Mouse (Mus musculus): ENCODE data around the gene Lmod2. TPM values are rescaled to one million over a fixed set of nuclear protein-coding genes. Genes with fewer than 3 reads are reported as not detected.

Gene Lmod2
- polyA plus RNA-seq (2012; rRNA removed) = 0.16 TPM in 1 of 2 replicates, not detected in the other

DNA sequence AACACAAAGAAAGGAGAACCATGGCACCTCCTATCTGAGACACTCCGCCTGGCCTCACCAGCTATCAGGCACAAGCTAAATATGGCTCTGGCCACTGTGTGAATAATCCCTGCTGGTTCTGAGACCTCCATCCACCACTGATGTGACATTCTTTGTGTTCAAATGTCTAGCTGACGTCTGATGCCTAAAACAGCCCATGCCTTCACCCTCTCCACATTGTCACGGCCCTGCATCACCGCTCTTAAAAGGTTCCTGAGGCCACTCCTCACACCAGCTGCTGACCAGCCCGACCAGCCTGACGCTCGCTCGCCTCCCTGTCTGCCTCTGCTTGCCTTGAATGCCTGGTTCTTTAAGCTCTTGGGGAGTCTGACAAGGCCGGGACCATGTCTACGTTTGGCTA is at the start of gene Lmod2:
Lmod2 (plus strand) TSS at position 263 of the 400 bp plus-strand sequence.
- DNase-seq (ENCODE audit: low read depth) = no peak

DNA sequence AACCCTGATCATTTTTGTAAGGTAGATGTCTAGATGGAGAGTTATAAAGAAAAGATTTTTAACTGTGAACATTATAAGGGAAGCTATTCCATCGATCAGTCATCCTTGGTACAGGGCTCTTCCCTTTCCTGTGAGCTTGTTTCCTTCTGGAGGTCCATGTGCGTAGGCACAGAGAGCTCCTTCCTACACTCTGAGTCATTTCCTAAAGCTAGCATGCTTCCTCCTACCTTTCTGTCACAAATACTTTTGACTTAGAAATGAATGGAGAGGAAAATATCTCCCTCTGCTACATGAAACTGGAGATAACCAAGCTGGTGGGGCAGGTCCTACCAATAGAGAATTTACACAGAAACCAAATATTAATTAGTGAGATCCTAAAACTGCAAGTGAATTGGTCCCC is 47.8 kb upstream of the Lmod2 start:
- no peak for DNase-seq (ENCODE audit: low read depth)

- DNase-seq (ENCODE audit: low read depth) = no peak
These were observed 45.5 kb upstream of the Lmod2 start for GRCm38 (mm10) chr6:24552046-24552445.

DNA sequence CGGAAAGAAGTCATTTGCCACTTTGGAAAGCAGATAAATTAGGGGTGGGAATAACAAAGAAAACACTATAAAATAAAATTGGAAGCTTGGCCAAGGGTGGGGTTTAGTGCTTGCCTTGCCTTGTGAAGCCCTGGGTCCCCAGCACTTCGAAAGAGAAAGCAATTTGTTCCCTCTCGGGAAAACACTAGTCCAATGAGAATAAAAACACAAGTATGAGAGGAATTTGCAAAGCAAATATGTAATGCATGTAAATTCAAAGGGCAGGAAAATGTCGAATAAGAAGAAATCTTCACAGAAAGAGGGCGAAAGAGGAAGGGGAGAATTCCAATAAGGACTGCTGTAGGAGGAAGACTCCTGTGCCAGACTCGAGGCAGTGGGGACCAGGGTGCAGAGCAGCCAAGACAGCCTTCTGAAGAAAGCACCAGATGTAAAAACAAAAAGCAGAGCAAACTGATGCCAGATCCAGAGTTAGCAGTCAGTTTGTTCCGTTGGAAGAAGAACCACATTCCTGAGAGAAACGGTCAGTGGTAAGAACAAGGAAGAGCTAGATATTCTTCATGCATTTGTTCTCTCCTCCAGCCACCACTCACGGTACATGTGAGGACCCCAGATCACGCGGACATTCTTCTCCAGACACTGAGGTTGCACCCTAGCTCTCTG is 43.0 kb upstream of the Lmod2 start:
- DNase-seq (ENCODE audit: low read depth) = no peak

DNA sequence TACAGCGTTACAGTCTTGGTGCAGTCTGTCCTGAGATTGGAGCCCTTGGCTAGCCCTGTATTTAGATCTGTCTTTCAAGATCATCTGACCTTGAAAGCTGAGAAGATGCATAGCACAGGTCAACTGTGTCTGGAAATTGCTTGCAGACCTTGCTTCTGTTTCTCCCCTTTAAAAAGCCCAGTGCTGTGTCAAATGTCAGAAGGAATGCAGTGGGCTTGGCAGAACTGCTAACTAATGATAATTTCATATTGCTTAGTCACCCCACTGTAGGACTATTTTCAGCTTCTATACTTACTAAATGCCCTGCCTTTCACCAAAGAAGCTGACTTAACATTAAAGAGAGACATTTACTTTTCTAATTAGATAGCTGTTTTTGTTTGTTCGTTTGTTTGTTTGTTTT is 42.1 kb upstream of the Lmod2 start:
- no peak for DNase-seq (ENCODE audit: low read depth)

- DNase-seq (ENCODE audit: low read depth) = no peak
These were observed 33.5 kb upstream of the Lmod2 start for GRCm38 (mm10) chr6:24564081-24564480.

DNA sequence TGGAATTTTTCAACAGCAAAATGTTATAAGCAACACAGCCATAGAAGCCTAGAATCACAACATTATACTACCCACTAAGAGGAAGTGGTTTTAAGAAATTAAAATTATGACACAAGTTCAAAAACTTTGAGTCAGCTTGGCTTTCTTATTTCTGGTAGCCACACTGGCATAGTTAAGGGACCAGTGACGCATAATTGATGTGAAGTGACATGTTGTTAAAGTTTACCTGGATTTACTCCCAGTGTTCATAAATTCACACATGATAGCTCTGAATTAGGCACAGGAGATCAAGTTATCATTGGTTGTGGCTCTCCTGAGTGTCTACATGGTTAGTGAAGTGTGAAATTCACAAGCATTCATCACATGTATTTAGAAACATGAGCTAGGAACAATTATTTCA is 32.7 kb upstream of the Lmod2 start:
- no peak for DNase-seq (ENCODE audit: low read depth)

- no peak for DNase-seq (ENCODE audit: low read depth)
These were observed 28.6 kb upstream of the Lmod2 start for GRCm38 (mm10) chr6:24568963-24569362.

GRCm38 (mm10) chr6:24569711-24570110 is 27.9 kb upstream of the Lmod2 start:
- DNase-seq (ENCODE audit: low read depth) = no peak

GRCm38 (mm10) chr6:24570278-24570677 is 27.3 kb upstream of the Lmod2 start:
- DNase-seq (ENCODE audit: low read depth) = no peak

DNA sequence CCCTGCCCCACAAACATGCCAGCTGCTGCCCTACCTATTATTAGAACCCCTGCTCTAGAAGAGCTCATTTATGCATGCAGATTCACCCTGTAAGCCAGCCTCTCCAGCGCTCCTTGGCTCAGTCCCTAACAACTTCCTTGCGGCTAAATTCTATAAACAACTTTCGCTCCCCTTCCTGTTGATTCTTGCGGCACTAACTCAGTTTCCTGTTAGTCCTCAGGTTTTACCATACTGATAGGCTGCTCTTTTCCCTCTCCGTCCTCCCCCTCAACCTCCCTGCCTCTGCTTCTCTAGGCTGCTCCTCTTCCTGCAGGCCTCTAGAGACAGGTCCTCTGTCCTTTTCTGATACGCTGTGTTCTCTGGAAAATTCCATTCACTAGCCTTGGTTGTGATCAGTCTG is 26.4 kb upstream of the Lmod2 start:
- DNase-seq (ENCODE audit: low read depth) = no peak

GRCm38 (mm10) chr6:24572431-24572830 is 25.1 kb upstream of the Lmod2 start:
- DNase-seq (ENCODE audit: low read depth) = no peak

DNA sequence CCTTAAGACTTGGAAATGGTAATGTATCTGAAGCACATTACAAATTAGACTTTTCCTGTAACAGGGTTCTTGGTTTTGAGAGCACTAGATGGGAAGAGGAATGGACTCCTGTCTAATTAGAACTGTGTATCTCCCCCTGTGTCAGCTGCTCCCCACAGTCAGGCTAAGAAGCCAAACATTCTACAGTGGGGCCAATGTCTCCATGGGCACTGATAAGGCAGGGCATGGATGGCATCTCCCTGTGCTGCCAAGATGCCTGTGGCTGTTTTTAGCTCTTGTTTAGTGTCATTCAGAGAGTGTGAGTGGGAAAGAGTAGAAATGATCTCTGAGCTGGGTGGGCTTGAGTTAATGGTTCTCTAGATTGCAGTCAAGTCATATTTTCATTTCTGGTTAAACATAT is 24.2 kb upstream of the Lmod2 start:
- no peak for DNase-seq (ENCODE audit: low read depth)

- no peak for DNase-seq (ENCODE audit: low read depth)
These were observed 14.1 kb upstream of the Lmod2 start for GRCm38 (mm10) chr6:24583456-24583855.

DNA sequence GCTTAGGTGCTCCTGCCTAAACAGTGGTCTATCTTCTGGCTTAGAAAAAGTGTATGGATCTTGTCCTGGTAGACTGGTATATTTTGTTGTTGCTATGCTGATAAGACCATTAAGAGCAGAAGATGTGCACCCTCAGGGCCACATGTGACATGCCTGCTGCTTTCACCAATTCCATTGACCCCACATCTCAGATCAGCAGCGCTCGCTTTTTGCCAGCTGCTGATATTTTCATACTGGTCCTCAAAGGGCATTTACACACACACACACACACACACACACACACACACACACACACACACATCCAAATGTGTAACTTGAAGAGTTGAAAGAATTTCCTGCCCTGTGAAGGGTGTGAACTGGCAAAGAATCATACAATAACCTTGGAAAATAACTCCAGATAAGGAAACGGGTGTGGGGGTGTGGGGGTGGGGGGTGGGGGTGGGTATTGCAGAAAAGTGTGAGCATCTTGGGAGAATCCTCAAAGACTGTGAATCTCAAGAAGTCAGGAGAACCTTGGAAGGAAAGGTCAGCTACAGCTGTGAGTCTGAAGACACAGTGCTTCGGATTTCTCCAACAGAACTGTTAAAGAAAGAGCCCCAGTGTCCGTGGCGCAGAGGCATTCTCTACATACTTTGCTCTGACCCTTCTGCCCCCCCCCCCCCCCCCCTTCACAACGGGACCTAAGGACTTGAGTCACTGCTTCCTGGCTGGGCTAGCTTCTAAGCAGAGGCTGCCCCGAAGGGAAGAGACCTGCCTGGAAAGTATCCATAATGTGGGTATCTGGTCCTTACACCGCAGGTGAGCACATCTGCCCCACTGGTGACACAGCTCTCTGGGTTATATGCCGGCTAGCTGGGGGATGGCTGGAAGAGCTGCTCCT is 11.9 kb upstream of the Lmod2 start:
- no peak for DNase-seq (ENCODE audit: low read depth)

- DNase-seq (ENCODE audit: low read depth) = no peak
These were observed 10.7 kb upstream of the Lmod2 start for GRCm38 (mm10) chr6:24586885-24587284.

DNA sequence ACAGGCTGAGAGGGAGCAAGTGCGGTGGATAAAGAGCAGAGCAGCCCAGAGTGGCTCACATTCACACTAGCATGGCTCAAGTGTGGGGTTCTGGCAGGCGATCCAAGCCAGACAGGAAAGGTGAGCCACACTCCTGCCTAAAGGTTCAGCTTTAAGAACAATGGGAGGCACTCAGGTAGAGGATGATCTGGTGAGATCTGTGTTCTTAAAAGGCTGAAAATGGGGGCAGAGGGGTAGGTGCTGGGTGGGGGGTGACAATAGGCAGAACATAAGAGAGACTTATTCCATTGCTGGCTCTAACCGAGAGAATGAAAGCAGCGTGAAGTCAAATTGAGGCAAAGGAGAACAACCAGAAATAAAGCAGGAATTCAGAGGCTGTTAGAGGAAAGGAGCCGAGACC is 7.3 kb upstream of the Lmod2 start:
- no peak for DNase-seq (ENCODE audit: low read depth)

GRCm38 (mm10) chr6:24591525-24592218 is 5.9 kb upstream of the Lmod2 start:
- DNase-seq (ENCODE audit: low read depth) = no peak

DNA sequence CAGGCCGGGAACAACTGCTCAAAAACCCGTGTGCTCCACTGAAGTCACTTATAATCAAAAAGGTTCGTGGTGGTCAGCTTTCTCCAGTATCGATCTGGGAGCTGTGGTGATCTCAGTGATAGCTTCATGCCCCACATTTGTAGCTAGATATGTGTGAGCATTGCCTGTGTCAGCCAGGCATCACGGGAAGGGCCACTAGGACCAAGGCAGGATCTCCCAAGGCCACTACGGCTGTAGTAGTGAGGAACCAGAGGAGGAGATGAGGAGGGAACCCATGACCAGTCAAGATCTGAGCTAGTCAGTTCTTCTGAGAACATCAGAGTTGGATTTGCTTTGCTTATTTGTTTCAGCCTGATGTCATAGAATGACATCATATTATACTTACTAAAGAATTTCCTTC is 1.6 kb downstream of the Lmod2 start:
- DNase-seq (ENCODE audit: low read depth) = no peak

DNA sequence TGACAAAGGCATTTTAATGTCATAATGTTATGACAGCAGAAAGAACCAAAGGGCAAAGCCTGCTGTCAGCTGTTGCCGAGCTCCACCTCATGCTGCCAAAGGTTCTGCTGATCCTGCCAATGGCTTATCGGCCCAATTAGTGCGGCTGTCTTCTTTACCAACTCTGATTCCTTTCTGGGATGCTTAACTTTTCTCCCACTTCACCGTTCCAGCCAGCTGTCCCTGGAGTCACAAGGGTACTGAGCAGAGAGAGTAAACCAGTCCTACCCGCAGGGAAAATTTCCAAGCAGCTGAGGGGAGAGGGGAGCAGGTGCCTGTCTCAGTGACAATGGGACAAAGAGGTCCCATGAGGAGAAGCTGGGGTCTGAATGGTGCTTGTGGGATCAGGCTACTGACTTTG is 2.1 kb downstream of the Lmod2 start:
- DNase-seq (ENCODE audit: low read depth) = no peak

GRCm38 (mm10) chr6:24600134-24600533 is 2.6 kb downstream of the Lmod2 start:
- no peak for DNase-seq (ENCODE audit: low read depth)

DNA sequence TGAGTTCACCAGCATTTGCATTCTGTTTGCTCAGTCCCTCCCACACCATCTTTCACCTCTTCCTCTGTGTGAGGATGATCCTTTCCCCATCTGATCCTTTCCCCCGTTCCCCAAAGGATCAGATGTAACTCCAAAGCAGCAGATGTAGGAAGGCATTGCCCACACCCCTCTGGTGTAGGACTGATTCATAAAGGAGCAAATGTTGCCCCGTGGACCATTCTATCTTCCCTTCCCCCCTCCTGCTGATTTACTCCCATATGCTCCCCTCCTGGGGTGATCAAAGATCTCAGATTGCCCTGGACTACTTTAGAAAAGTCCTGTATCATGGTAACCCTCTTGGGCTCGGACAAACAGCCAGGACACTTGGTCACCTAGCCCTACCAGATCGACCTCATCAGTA is 3.2 kb downstream of the Lmod2 start:
- no peak for DNase-seq (ENCODE audit: low read depth)

DNA sequence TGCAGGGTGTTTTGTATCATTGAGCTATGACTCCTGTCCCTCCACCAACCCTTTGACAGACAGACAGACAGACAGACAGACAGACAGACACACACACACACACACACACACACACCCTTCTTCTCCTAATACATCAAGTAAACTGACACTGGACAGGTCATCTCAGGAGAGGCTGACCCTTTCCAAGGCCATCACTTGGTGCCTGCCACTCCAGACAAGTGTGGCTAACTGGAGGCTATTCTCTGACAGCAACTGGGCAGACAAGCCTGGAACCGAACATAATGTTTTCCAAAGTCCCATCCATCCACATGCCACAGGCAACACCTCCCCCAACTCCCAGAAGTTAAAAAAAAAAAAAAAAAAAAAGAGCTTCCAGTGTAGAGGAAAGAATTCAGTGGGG is 4.1 kb downstream of the Lmod2 start:
- DNase-seq (ENCODE audit: low read depth) = no peak
